Mouse (Mus musculus) heart, postnatal 36 days (tissue): ENCODE results near the gene Gss. TPM values are rescaled to one million over a fixed set of nuclear protein-coding genes. Genes with fewer than 3 reads are reported as not detected.
"Not testable (repeated sequence)": the region's sequence is repeated elsewhere in the genome, so short reads cannot be mapped to it uniquely, and the experiment has no call there.

ENCODE experiments used
- DNase-seq, 2 experiments: peaks; one replicate each; pipeline ENCODE4 v3.0.0; 2021 to 2022
- intact Hi-C: fragments of 180-260 bp; cut with DNase I; formaldehyde crosslinking; loops from one replicate; pipeline ENCODE4 v1.15.1; 2025
- total RNA-seq, 2 experiments: library from RNA; stranded (reverse); gene quantifications; 2 replicates each; pipeline ENCODE4 v1.2.3; 2021

Gene Gss
- total RNA-seq, 2 experiments from 2014 or later: 14.8 to 16.9 TPM

DNA sequence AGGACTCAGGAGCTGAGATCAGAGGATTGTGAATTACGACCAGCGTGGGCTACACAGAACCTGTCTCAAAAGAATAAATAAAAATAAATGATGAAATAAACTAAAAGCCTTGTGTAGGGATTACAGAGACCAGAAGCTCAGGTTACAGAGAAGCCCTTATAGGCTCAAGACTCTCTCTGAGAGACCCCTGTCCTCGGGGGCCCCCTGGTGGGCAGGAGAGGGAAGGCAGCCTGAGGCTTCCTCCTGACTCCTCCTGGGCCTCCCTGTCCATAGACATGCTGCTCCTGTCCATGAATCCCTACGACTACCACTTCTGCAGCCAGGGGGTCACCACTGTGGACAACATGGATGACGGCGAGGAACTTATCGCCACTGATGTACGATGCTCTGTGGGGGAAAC lies 27.2 kb upstream of the Gss start:
- intact Hi-C loops: loop anchor here (1.0 kb wide), 1 partner anchor 104 kb away; no protein-coding TSS in a partner anchor
- DNase-seq: peak; percentile 84 to 92

DNA sequence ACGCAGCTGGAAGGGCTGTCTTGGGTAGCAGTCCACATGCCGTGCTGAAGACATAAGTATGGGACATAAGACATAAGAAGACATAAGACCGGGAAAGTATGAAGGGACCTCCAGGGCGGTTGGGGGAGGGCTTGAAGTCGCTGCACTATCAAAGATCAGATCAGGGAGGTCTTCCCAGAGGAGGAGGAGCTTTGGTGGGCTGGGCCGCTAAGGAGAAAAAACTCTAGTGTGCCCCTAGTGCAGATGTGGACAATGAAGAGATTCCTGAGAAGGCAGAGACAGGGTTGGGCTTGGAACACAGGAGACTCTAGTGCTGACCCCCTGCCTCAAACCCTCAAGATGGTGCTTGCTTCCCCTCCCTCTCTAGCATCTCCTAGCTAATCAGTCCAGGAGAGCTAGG lies 24.4 kb upstream of the Gss start:
- DNase-seq: no peak
- intact Hi-C loops: no loop called here

DNA sequence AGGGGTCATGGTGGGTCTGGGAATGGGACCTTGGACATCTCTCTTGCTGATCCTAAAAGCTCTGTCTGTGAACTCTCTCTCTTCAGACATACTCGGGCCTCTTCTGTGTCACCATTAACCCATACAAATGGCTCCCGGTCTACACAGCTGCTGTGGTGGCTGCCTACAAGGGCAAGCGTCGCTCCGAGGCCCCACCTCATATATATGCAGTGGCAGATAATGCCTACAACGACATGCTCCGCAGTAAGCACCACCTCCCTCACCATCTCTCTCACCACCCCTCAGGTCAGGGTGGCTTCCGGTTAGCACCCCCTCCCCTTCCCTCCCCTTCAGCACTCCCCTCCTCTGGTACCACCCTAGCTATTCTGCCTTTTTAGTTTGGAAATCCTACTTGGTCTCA lies 21.3 kb upstream of the Gss start:
- DNase-seq: no peak
- intact Hi-C loops: no loop called here

GRCm38 (mm10) chr2:155613326-155613755 lies 20.7 kb upstream of the Gss start:
- peak in 1 of 2 experiments; percentile 58 for DNase-seq
- intact Hi-C loops: no loop called here

DNA sequence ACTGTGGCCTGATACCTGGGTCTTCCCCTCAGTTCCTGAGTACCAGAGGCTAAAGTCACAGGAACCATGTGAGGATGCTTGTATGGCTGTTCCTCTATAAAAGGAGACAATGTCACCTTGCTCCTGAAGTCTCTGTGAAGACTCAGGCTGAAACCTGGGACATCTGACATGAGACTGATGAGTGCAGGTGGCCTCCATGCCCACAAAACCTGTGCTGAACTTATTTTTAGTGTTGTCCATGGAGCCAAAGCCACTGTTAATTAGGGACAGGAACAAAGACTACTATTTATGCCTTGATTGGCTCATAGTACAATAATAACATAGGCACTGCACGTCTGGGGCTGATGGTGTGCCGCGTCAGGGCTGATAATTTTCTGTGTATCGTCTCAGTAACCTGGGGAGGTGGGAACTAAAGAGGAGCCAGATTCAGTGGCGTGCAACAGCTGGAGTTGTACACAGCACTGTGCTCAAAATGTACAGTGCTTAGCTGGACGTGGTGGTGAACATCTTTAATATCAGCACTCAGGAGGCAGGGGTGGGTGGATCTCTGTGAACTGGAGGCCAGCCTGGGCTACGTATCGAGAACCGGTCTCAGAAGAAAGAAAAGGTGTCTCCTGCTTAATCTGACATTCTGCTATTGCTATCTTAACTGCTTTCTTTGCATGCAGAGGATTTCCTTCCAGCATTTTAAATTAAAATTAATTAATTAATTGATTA lies 19.4 kb upstream of the Gss start:
- DNase-seq: no peak
- intact Hi-C loops: no loop called here

- no peak for DNase-seq
- intact Hi-C loops: no loop called here
These were observed 18.4 kb upstream of the Gss start, which contains the start of gene Myh7b for GRCm38 (mm10) chr2:155610978-155611377. Myh7b (plus strand) TSS chr2:155611212.

- DNase-seq: no peak
- intact Hi-C loops: no loop called here
These were observed 13.8 kb upstream of the Gss start for GRCm38 (mm10) chr2:155606360-155606759.

DNA sequence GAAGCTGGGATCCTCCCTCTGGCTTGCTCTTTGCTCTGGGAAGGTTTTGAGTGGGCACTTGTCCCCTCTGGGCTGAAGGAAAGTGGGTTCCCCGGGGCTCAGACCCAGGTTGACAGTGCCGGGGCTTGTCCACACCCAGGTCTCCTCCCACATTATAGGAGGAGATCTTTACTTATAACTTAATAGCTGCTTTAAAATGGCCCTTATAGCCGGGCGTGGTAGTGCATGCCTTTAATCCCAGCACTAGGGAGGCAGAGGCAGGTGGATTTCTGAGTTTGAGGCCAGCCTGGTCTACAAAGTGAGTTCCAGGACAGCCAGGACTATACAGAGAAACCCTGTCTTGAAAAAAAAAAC lies 12.6 kb upstream of the Gss start:
- intact Hi-C loops, DNase-seq: not testable (repeated sequence)

- no peak for DNase-seq
- intact Hi-C loops: no loop called here
These were observed 12.1 kb upstream of the Gss start for GRCm38 (mm10) chr2:155604560-155605235.

DNA sequence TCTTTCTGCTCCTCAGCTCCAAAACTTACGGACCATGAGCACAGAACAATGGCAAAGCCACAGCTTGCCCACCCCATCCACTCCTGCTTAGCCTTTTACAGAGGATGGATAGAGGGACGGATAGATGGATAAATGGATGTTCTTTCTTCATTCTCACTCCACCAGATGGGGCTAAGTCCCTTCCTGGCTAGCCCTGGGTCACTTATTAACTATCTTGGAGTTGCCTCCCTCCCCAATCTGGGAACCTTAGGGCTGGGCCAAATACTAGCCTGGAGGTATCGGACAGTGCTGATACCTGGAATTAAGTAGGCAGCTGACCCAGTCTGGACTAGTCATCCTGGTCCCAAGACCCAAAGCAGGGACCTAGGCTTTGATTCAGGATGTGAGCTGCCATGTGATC lies 11.1 kb upstream of the Gss start:
- intact Hi-C loops: no loop called here
- DNase-seq: no peak

DNA sequence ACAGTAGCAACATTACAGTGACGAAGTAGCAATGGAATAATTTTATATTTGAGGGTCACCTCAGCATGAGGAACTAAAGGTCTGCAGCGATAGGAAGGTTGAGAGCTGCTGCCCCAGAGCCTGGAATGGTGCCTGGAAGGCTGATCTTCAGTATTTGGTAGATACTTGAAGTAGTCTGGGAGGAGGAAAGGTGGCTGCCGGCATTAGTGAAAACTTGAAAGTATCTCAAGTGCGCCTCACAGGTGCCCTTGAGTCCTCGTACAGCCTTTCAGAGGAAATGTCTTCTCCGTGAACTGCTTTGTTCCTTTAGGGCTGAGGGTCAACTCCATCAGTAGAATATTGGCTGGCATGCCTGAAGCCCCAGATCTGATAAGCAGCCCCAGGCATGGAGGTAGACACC lies 2.9 kb upstream of the Gss start:
- no peak for DNase-seq
- intact Hi-C loops: no loop called here

GRCm38 (mm10) chr2:155592854-155593283 lies 259 bp upstream of the Gss start:
- no peak for DNase-seq
- intact Hi-C loops: no loop called here

DNA sequence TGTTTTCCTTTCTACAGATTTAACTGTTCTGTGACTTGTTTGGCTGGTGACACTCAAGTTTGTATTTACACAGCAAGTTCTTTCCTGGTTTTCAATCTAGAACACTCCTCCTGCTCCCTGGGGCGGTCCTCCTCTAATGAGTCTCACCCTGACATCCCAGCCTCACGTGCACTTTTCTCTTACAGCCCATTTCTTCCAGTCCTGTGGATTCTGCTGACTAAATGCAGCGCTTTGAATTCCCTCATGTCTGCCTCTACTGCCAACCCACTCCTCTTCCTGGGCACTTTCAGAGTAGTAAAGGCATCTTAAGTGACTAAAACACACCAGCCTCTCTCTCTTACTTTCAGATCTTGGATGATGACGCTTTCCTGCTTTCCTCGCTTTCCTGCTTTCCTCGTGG lies 934 bp downstream of the Gss start:
- no peak for DNase-seq
- intact Hi-C loops: no loop called here

DNA sequence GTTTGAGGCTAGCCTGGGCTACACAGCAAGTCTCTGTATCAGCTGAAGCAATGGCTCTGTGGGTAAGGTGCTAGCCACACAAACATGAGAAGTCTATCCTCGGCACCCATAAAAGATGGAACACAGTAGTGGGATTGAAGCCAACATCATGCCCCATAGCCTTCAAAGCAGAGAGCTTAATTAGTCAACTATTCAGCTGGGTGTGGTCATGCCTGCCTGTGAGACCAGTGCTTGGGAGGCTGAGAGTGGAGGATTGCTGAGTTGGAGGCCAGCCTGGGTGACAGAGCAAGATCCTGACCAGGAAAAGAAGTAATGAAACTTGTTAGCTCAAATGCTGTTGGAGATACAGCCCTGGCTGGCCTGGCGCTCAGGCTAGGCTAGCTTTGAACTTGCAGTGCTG lies 1.7 kb downstream of the Gss start:
- DNase-seq: no peak
- intact Hi-C loops: no loop called here

- intact Hi-C loops: no loop called here
- no peak for DNase-seq
These were observed 3.1 kb downstream of the Gss start for GRCm38 (mm10) chr2:155589521-155589920.

DNA sequence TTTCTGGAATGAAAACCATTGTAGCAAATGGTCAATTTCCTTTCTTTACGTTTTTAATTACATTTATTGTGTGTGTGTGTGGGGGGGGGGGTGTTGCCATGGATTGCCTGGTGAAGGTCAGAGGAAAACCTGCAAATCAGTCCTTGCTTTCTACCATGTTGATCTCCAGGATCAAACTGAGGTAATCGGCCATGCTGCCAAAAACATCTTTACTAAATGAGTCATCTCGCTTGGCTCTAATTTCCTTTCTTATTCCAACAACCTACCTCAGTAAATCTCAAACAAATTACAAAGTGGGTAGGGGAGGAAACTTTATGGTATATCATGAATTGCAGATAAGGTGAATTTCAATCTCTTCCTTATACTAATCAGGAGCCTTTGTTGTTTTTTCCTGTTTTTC lies 4.5 kb downstream of the Gss start:
- DNase-seq: no peak
- intact Hi-C loops: no loop called here

- intact Hi-C loops: no loop called here
- no peak for DNase-seq
These were observed 7.1 kb downstream of the Gss start for GRCm38 (mm10) chr2:155585486-155585885.

DNA sequence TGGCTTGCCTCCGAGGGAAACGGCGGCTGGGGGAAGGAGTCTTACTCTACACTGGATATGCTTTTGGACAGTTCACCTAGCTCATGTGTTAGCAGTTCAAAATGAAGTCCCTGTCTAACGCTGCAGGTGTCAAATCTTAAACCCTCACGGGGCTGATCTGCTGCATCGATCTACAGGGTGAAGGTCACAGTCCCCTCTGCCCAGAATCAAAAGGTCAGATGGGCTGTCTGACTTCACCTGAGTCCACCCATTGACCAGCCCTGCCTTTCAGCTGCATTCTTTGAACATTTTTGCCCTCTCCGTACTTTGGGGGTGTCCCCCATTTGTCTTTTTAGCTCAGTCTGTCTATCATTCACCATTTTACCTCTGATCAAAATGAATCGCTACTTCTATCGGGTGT lies 7.5 kb downstream of the Gss start:
- DNase-seq: no peak
- intact Hi-C loops: no loop called here

- intact Hi-C loops: loop anchor here (1.0 kb wide), 1 partner anchor 68 kb away; no protein-coding TSS in a partner anchor
- peak; percentile 61 to 74 for DNase-seq
These were observed 8.6 kb downstream of the Gss start for GRCm38 (mm10) chr2:155583927-155584530.

- intact Hi-C loops: no loop called here
- no peak for DNase-seq
These were observed 9.6 kb downstream of the Gss start for GRCm38 (mm10) chr2:155582996-155583395.

GRCm38 (mm10) chr2:155582384-155582995 lies 10.1 kb downstream of the Gss start:
- intact Hi-C loops: no loop called here
- DNase-seq: no peak
